Mouse (Mus musculus) MN1 (cell line): Measurements from ENCODE around the gene Ndufs5.

Source experiments
- DNase-seq: peaks from one replicate; pipeline ENCODE4 v3.0.0-alpha.2; 2016; ENCODE audit warnings: low spot score

Ndufs5 gene

DNA sequence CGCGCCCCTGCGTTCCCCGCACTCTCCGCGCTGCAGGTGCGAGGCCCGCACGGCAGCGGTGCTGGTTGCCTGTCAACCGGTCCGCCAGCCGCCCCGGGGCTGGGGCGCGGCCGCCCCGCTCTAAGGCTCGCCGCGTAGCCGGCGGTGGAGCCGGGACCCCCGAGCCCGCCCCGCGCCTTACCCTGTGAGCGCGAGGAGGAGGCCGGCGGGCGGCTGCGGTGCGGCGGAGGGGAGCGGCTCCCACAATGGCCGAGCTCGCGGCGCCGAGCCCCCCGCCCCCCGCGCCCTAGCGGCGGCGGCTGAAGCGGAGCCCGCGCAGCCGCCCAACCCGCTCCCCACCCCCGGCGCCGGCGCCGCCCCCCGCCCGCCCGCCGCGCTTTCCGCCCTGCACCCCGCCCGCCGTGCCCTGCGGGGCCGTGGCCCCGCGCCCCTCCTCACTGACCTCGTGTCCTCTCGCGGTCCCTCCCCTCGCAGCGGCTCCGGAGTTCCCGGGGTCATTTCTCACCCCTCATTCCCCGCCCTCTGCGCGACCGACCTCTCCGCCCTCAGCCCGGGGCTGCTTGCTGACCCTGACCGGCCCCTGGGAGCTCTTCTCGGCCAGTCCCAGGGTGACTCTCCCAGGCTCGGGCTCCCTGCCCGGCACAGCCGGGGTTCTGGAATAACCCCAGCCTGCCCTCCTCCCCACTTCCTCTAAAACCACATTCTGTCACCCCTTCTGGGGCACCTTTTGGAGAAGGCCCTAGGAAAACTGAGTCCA is 30.8 kb downstream of the Ndufs5 start:
- peak; percentile 43 for DNase-seq

DNA sequence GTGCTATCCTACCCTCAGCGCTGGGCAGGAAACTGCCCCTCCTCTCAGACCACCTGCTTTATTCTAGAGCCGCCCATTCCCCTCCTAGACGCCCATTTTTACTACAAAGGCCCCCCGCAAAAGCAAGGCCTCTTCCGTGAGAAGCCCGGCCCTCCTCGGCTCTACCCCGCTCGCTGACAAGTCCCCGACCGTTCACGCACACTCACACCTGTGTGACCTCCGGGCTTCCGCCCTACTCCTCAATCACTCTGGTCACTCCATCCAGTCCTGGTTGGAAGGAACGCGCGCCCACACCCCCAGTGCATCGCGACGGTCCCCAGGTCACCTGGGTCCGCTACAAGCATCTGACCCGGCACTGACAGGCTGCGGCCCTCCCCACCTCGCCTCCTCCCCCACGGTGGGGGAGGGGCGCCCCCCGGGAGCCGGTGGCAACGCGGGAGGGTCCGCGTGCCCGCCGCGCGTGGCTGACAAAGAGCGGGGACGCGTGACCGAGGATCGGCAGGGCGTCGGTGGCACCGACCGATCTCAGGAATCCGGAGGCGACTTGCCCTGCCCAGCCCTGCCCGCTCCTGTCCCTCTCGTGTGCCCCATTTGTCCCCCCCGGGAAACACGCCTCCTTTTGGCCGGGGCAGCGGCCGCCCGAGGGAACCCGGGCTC is 31.5 kb downstream of the Ndufs5 start:
- peak; percentile 7 for DNase-seq

DNA sequence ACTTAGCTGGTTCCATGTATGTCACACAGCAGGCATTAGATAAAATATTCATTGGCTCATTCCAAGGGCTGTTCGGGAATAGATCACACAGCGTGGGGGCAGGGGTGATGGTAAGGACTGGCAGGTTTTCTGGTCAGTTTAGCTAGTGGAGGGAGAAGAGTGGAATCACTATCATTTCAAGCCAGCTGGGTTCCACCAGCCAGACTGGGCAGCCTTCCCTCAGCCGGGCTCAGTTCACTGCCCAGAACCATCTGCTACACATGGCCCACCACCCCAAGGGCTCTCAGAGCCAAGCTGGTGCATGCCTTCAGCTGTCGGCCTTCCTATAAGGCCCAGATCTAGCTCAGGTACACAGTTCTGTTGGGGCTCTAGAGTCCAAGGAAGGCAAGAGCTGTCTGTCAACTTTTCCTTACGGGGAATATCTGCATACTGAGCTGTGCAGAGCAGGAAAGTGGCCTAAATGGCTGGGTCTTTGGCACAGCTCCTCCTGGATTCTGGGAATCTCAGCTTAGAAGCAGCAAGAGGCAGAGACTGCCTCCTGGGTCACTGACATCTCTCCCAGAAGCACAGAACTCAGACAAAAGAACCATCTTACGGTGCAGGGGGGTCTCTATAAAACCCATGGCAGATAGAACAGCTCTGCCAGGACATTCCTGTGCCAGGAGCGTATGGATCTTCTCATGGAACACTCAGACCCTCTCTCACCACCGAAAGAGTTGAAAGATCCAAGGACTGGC is 32.3 kb downstream of the Ndufs5 start:
- DNase-seq, result peak; percentile 5

DNA sequence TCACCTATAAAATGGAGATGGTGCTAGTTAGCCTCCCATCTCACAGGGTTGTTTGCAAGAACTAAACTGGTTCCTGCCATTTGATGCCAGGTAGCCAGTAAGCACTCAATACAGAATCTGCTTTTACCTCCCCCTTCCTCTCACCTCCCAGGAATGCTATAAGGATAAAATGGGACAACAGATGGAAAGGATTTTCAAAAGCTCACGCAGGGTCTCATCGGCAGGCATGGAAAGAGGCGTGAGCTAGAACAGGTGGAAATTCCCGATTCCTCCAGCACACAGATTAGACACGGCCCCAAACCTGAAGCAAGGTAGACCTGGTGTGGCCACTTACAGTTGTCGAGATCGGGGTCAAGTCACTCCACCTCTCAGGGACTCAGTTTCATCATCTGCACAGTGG is 33.0 kb downstream of the Ndufs5 start:
- DNase-seq, result peak; percentile 0

DNA sequence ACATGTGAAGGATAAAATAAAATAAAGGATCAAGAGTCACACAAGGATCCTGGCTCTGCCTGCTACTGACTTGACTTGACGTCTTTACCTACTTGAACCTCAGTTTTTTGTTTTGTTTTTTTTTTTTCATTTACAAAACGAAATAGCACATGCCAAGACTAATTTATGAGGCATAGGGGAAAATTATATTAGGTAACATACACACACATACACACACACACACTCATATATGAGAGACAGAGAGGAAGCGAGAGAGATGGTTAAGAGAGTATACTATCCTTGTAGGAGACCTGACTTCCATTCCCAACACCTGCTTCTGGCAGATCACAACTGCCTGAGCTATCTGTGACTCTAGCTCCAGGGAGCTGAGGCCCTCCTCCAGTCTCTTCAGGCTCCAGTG is 33.7 kb downstream of the Ndufs5 start, which contains the start of gene Macf1:
Gene Macf1 (minus strand): TSS at position 101 of the 400 bp plus-strand sequence.
- no peak for DNase-seq

DNA sequence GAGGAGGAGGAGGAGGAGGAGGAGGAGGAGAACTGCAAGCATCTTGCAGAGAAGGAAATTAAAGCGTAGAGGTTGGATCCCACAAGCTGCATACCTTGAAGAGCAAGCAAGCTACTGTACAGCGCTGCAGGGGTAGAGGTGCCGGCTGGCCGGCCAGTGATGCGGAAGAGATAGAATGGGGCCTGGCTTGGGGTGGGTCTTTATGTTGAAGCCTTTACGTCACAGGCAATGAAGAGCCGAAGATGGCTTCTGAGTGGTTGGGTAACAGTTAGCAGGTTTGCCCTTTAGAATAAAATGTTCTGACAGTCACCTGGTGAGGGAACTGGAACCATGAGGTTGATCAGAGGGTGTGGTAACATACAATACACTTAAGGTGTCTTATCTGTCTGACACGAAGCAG is 35.7 kb downstream of the Ndufs5 start:
- DNase-seq, result no peak

DNA sequence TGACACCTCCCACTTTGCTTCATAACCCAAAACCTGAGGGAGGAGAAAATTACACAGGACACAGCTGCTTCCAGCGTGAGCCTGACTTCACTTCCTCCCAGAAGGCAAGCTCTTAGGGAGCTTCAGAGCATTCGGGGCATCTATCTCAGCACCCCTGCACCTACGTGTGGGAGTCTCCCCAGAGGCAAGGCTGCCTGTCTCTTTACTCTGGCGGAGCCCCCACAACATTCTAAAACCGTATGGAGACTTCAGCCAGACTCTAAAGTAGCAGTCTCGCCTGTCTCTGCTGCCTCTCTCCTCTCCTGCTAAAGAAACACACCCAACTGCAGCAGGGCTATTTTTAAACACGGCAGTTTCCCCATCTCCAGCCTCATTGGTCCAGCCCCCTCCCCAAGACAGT is 37.0 kb downstream of the Ndufs5 start:
- DNase-seq, result no peak

DNA sequence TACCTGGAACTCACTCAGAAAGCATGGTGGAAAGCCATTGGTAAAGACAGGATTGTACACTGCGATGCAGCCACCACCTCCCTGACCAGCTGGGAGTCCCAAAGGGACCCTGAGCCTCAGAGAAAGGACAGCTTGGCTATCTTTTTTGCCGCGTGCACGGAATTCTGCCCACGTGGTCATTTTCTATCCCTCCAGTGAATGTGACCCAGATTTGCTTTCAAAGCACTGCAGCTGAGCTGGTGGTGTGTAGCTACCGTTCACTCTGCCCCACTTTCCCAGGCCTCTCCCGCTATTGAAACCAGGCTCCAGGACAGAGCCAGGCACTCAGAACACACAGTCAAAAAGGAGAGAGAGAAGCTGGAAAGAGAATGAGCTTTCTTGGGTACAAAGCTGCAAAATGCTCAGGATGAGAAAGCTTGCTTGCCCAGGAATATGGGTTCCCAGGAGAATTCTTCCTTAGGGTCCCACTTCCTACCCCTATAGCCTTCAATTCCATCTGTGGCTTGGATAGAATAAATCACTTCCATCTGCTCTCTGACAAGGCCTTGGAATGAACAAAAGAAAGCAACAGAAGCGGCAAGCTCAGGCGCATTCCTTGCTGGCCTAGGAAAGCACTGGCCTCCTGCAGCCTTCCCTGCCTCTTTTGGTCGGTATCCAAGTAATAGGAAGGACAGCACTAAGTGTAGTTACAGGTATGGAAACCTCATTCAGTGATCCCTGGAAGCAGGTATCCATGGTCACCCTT is 40.8 kb downstream of the Ndufs5 start:
- no peak for DNase-seq

DNA sequence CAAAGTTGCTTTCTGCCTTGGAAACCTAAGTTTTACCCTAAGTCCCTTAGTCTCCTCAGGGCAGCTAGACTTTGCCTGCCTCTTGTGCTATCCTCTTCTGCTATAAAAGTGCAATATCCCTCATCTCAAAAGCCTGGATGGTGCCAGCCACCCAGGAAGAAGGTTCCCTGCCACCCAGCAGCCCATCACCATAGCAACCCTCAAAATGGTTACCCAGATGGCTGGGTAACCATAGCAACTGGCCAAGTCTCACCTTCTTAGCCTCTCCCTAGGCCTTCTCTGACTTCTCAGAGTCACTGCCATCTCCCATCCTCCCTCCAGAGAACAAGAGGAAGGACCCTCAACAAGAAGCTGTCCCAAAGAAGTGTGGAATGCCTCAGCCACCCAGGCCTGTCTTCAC is 47.4 kb downstream of the Ndufs5 start:
- peak; percentile 21 for DNase-seq

DNA sequence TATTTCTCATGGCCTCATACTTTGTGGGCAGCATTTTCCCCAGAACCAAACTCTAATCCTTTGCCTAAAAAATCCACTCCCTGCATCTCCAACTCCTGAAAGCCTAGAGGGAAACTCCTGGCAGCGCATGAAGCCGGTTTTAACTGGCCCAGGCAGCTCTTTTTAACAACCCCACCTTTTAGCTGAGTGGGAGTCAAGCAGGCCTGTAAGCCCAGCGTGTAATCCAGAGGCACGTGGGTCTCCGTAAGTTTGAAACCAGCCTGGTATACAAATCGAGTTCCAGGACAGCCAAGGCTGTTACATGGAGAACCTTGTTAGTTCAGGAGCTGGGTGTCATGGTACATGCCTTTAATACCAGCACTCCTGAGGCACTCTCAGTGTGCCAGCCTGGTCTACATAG is 48.3 kb downstream of the Ndufs5 start:
- DNase-seq, result no peak

DNA sequence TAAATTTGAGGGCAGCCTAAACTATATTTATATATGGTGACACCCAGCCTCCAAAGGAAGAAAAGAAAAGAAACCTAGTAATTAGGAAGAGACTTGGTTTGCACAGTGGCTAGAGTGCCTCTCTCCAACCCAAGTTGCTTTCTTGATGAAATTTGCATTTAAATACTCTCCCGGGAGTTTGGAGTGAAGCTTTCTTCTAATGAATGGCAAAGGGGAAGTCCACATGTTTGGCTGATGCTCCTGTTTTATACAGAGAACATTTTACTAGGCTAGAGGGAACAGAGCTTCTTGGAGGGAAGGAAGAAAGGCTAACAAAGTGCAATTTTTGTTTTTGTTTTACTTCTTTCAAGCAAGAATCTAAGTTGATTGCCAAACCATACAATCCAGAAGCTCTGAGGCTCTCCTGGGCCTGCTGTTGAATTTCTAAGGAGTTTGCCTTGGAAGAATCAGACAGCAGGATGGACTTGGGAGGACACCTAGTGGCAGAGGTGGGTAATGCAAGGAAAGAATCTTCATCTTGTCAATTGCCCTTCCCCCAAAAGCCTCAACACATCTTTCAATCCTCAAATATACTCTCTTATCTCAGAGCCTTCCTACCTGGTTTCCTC is 50.6 kb downstream of the Ndufs5 start:
- peak; percentile 84 for DNase-seq

DNA sequence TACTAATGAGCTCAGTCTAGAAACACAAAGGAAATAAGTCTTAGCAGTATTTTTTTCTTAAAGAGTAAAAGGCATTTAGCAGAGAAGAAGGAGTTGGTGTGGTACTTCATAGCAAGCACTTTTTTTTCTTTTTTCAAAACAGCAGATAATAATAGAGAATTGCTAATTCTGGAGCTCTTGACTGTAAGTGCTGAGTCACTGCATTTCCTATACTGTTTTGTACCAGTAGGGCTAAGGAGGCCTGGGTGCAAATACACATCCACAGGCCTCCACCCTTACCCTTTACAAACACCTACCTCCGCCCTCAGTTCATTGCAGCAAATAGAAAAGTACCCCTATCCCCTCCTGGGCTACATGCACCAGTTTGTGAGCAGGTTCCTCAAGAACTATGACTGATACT is 51.5 kb downstream of the Ndufs5 start:
- peak; percentile 10 for DNase-seq

DNA sequence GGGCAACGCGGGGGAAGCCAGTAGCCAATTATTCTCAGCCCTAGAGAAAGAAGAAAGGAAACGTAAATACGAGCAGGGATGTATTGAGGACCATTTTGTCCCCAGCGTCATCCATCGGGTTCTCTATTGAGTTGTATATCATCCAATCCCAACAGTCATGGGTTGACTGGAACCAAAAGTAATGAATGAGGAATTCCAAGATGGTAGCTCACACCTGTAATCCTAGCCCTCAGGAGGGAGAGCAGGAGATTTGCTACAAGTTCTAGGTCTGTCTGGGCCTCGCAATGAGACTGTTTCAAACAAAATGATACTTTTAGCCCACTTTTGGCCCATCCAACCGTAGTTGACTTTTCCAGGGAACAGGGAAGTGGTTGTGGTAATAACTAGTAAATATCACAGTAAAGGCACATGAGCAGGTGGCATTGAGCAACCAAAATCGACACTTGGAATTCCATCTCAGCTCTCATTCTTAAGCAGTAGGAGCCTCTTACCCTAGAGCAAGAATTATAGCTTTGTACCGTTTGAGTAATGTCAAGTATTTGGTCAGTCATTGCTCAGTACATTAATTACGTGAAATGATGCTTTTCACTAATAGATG is 52.2 kb downstream of the Ndufs5 start:
- no peak for DNase-seq

DNA sequence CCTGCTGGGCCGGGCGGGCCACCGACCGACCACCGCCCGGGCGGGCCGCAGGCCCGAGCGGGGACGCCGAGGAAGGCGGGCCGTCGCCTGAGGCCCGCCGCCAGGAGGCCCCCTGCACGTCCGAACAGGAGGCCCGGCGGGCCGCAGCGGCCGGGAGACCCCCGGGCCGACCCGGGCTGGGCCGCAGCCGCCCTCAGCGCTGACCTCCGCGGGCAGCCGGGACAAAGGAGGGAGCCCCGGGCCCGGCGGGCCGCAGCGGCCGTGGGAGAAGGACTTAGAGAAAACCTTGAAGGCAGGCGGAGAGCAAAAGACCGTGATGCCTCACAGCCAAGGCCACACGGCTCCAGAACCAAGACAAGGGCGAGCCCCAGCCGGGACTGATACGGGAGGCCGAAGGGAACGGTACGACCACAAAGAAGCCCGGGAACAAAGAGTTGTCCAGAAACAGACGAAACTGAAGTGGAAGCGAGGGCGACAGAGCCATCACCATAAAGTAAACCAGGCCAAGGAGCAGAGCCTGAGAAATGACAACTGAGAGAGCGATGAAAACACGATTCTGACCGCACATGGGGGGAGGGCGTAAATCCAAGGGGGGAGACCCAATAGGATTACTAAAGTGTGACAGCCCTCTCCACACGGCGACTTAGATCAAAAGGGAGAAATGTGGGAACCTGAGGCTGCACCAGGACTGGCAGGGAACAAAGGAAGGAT is 52.9 kb downstream of the Ndufs5 start:
- DNase-seq, result peak; percentile 60

DNA sequence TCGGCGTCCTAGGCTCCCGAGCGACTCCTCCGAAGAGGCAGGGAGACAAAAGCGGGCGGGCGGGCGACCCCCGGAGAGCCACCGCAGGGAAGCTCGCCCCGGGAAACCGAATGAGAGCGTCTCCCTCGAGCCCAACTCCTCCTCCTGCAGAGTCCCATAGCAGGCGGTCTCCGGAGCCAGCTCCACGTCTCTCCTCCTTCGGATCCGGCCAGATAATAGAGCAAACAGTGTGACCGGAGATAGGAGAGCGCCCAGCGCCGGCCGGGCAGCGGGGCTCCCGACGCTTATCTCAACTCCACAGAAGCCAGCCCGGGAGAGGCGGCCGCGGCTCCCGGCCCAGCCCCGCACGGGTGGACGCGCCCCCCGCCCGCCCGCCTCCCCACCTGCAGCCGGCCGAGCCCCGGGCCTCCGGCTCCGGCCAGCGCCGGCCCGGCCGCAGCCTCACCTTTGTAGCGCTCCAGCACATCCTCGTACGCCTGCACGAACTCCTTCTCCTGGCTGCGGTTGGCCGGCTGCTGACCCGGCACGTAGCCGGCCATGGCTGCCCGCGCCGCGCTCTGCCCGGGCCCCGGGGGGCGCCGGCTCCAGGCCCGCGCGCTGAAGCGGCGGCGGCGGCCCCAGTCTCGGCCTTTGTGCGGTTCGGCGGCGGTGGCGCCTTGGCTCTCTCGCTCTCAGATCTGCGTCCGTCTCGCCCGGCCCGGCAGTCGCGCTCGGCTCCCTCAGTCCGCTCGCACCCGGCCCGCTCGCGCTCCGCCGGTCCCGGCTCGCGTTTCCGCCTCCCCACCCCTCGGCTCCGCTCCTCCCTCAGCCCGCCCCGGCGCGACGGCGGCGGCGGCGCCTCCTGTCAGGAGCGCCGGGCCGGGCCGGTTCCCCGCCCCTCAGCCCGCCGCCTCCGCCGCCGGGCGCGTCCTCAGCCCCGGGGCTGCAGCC is 53.7 kb downstream of the Ndufs5 start:
- DNase-seq, result peak; percentile 58

DNA sequence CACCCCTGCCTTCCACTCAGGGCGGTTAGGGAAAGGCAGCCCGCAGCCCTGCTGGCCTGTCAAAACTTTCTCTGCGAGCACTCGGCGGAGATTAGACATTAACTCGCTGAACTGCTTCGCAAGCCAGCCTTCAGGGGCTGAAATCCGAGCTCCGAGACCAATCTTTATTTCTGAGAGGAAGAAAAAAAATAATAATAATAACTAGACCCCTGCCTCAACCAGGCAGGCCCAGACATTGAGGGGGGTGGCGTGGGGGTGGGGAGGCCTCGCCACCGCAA is 54.4 kb downstream of the Ndufs5 start:
- peak; percentile 18 for DNase-seq

DNA sequence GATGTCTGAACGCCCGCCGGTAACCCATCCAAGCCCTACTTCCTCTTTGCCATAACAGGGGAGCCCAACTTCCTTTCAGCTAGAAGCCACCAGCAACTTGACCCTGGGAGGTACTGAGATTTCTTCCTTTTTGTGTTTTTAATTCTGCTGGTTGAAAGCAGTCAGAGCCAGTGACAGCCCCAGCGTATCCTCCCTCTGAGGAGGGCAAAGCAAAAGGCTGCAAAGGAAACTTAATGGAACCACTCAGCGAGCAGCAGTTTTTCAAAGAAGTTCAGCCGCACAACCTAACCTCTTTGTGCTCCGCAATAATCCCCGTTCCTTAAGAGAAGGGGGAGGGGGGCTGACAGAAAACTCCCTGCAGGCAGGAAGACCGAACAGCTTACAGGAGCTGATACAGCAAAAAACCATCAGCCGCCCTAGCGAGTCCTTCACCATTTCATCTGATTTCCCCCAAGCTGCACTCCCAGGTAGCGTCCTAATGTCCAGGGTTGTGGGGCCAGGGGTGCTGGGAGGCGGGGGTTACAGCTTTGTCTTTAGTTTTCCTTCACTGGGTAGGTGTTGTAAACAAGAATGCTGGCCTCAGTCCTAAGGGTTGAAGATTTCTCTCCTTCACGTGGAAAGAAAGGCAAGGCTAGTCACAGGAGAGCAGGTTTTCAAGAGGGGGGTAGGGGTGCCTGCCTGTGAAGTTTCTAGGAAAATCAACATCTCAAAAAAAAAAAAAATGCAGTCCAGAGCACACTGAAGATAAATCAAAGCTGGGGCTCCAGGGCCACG is 54.9 kb downstream of the Ndufs5 start:
- no peak for DNase-seq
